Mouse (Mus musculus): Measurements from ENCODE around the gene Tspan32. TPM values are rescaled to one million over a fixed set of nuclear protein-coding genes. Genes with fewer than 3 reads are reported as not detected.

Gene Tspan32
- polyA plus RNA-seq, 1 experiment, result 3.3 TPM

- DNase-seq (ENCODE audit: low read depth), result no peak
These were observed 28.7 kb downstream of the Tspan32 start for GRCm38 (mm10) chr7:143033581-143033980.

- no peak for DNase-seq (ENCODE audit: low read depth)
These were observed 29.3 kb downstream of the Tspan32 start for GRCm38 (mm10) chr7:143034112-143034511.

GRCm38 (mm10) chr7:143034519-143035450 is 29.9 kb downstream of the Tspan32 start:
- no peak for DNase-seq (ENCODE audit: low read depth)

GRCm38 (mm10) chr7:143036787-143037186 is 31.9 kb downstream of the Tspan32 start:
- no peak for DNase-seq (ENCODE audit: low read depth)

- no peak for DNase-seq (ENCODE audit: low read depth)
These were observed 32.5 kb downstream of the Tspan32 start for GRCm38 (mm10) chr7:143037306-143037705.

- DNase-seq (ENCODE audit: low read depth), result no peak
These were observed 33.5 kb downstream of the Tspan32 start for GRCm38 (mm10) chr7:143038174-143038931.

GRCm38 (mm10) chr7:143040561-143040960 is 35.7 kb downstream of the Tspan32 start:
- no peak for DNase-seq (ENCODE audit: low read depth)

GRCm38 (mm10) chr7:143041138-143041822 is 36.4 kb downstream of the Tspan32 start:
- DNase-seq (ENCODE audit: low read depth), result no peak

- no peak for DNase-seq (ENCODE audit: low read depth)
These were observed 37.2 kb downstream of the Tspan32 start for GRCm38 (mm10) chr7:143042089-143042488.

- no peak for DNase-seq (ENCODE audit: low read depth)
These were observed 38.1 kb downstream of the Tspan32 start for GRCm38 (mm10) chr7:143042897-143043300.

GRCm38 (mm10) chr7:143044049-143044825 is 39.4 kb downstream of the Tspan32 start:
- DNase-seq (ENCODE audit: low read depth), result no peak

- DNase-seq (ENCODE audit: low read depth), result no peak
These were observed 40.0 kb downstream of the Tspan32 start for GRCm38 (mm10) chr7:143044826-143045206.

GRCm38 (mm10) chr7:143046358-143046757 is 41.5 kb downstream of the Tspan32 start:
- DNase-seq (ENCODE audit: low read depth), result no peak

GRCm38 (mm10) chr7:143049331-143049730 is 44.5 kb downstream of the Tspan32 start:
- no peak for DNase-seq (ENCODE audit: low read depth)

GRCm38 (mm10) chr7:143049841-143050816 is 45.3 kb downstream of the Tspan32 start:
- DNase-seq (ENCODE audit: low read depth), result no peak

- no peak for DNase-seq (ENCODE audit: low read depth)
These were observed 46.5 kb downstream of the Tspan32 start for GRCm38 (mm10) chr7:143051316-143051715.

- no peak for DNase-seq (ENCODE audit: low read depth)
These were observed 47.8 kb downstream of the Tspan32 start, which contains the start of gene Cd81 for GRCm38 (mm10) chr7:143052626-143053007. Gene Cd81, plus strand, starts transcription at chr7:143052739.

GRCm38 (mm10) chr7:143053008-143053899 is 48.4 kb downstream of the Tspan32 start:
- DNase-seq (ENCODE audit: low read depth), result no peak
